Mouse (Mus musculus): ENCODE results near the gene Rpp25l. TPM values are rescaled to one million over a fixed set of nuclear protein-coding genes. Genes with fewer than 3 reads are reported as not detected.
"Not testable (repeated sequence)": the region's sequence is repeated elsewhere in the genome, so short reads cannot be mapped to it uniquely, and the experiment has no call there.

Rpp25l gene
- total RNA-seq, 1 experiment, result 67.7 TPM

DNA sequence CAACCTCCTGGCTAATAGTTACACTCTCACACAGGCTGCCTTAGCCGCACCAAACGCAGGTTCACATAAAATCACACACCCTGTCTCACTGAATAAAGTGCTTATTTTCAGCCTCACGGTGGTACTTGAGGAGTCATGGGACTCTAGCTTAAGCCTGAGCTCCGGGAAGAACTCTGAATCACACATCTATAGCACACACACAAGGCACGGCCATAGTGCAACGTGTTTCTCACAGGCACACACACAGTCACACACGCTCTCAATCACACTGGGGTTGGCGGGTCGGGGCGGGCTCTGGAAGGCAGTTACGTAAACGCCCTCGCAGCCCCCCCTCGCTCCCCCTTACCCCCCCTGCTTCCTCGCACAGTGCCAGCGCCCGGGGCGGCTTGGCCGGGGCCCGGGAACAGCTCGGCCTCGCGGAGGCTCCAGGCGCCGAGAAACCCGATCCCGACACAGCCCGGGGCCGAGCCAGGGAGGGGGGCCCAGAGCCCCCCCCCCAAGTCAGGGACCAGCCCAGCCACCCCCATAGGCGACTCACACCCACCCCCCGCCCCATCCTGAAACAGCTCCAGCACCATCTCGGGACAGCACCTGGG is 14.8 kb downstream of the Rpp25l start:
- H3K36me3 ChIP-seq (ENCODE audit: control insufficient read depth, insufficient read depth, low read length, poor library complexity, severe bottlenecking); H3K4me3 ChIP-seq (ENCODE audit: insufficient read depth in 1 of 2, low read depth in 1 of 2, low read length in 2 of 2, poor library complexity in 1 of 2, severe bottlenecking in 1 of 2); H3K9ac ChIP-seq (ENCODE audit: insufficient read depth, low read depth, low read length, poor library complexity, severe bottlenecking); in situ Hi-C loops (cut with MboI; ENCODE audit: low sequenced_read_pairs in 2 of 2, unreplicated experiment in 2 of 2); H3K4me1 ChIP-seq (ENCODE audit: control insufficient read depth in 2 of 2, insufficient read depth in 2 of 2, low read length in 2 of 2, poor library complexity in 1 of 2); H3K27ac ChIP-seq (ENCODE audit: insufficient read depth, low read depth, low read length, poor library complexity, severe bottlenecking); H3K9me3 ChIP-seq (ENCODE audit: control insufficient read depth, insufficient read depth, low read depth, low read length); DNase-seq (ENCODE audit: low read depth, low spot score): not testable (repeated sequence)

- H3K9ac ChIP-seq (ENCODE audit: insufficient read depth, low read depth, low read length, poor library complexity, severe bottlenecking); H3K27ac ChIP-seq (ENCODE audit: insufficient read depth, low read depth, low read length, poor library complexity, severe bottlenecking); H3K9me3 ChIP-seq (ENCODE audit: control insufficient read depth, insufficient read depth, low read depth, low read length); H3K4me1 ChIP-seq (ENCODE audit: control insufficient read depth in 2 of 2, insufficient read depth in 2 of 2, low read length in 2 of 2, poor library complexity in 1 of 2); H3K36me3 ChIP-seq (ENCODE audit: control insufficient read depth, insufficient read depth, low read length, poor library complexity, severe bottlenecking); in situ Hi-C loops (cut with MboI; ENCODE audit: low sequenced_read_pairs in 2 of 2, unreplicated experiment in 2 of 2): not testable (repeated sequence)
- H3K4me3 ChIP-seq (ENCODE audit: insufficient read depth in 1 of 2, low read depth in 1 of 2, low read length in 2 of 2, poor library complexity in 1 of 2, severe bottlenecking in 1 of 2), result peak within 1 kb of the TSS in 1 of 2 experiments; percentile 37; a peak in 1 of 4 replicates
- peak; percentile 62 for DNase-seq (ENCODE audit: low read depth, low spot score)
- peak; percentile 41; the same call in 1 of the 2 replicates for TF ChIP-seq ZC3H11A (IDR thresholded peaks at IDR 0.05; ENCODE audit: borderline replicate concordance, low read depth, low read length)
Observed at GRCm38 (mm10) chr4:41696930-41697841, 16.1 kb downstream of the Rpp25l start, which contains the start of gene Cntfr. Gene Cntfr, minus strand, starts transcription at chr4:41697089.

GRCm38 (mm10) chr4:41696452-41696851 is 16.9 kb downstream of the Rpp25l start:
- H3K27ac ChIP-seq (ENCODE audit: insufficient read depth, low read depth, low read length, poor library complexity, severe bottlenecking); H3K9me3 ChIP-seq (ENCODE audit: control insufficient read depth, insufficient read depth, low read depth, low read length); H3K4me1 ChIP-seq (ENCODE audit: control insufficient read depth in 2 of 2, insufficient read depth in 2 of 2, low read length in 2 of 2, poor library complexity in 1 of 2); in situ Hi-C loops (cut with MboI; ENCODE audit: low sequenced_read_pairs in 2 of 2, unreplicated experiment in 2 of 2); H3K36me3 ChIP-seq (ENCODE audit: control insufficient read depth, insufficient read depth, low read length, poor library complexity, severe bottlenecking); DNase-seq (ENCODE audit: low read depth, low spot score); H3K9ac ChIP-seq (ENCODE audit: insufficient read depth, low read depth, low read length, poor library complexity, severe bottlenecking); H3K4me3 ChIP-seq (ENCODE audit: insufficient read depth in 1 of 2, low read depth in 1 of 2, low read length in 2 of 2, poor library complexity in 1 of 2, severe bottlenecking in 1 of 2): not testable (repeated sequence)

DNA sequence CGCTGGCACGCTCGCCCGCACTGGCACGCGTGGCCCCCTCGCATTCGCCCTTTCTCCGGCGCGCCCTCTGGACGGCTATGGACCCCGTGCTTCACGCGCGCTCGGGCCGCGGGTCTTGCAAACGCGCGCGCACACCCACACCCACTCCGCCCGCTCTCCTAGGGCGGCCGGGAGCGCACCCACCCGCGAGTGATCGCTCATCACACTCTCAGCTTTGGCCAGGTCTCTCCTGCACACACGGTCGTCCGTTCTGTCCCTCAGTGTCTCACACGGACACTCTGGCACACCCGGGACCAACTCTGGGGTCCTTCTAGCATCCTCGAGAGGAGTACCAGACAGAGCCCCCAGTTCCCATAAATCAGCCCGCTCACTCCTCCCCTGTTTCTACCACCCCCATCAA is 17.5 kb downstream of the Rpp25l start:
- H3K9ac ChIP-seq (ENCODE audit: insufficient read depth, low read depth, low read length, poor library complexity, severe bottlenecking); in situ Hi-C loops (cut with MboI; ENCODE audit: low sequenced_read_pairs in 2 of 2, unreplicated experiment in 2 of 2); DNase-seq (ENCODE audit: low read depth, low spot score); H3K9me3 ChIP-seq (ENCODE audit: control insufficient read depth, insufficient read depth, low read depth, low read length); H3K36me3 ChIP-seq (ENCODE audit: control insufficient read depth, insufficient read depth, low read length, poor library complexity, severe bottlenecking); H3K27ac ChIP-seq (ENCODE audit: insufficient read depth, low read depth, low read length, poor library complexity, severe bottlenecking); H3K4me1 ChIP-seq (ENCODE audit: control insufficient read depth in 2 of 2, insufficient read depth in 2 of 2, low read length in 2 of 2, poor library complexity in 1 of 2): not testable (repeated sequence)
- H3K4me3 ChIP-seq (ENCODE audit: insufficient read depth in 1 of 2, low read depth in 1 of 2, low read length in 2 of 2, poor library complexity in 1 of 2, severe bottlenecking in 1 of 2), result peak overlapping the region in 1 of 2 experiments; percentile 37; a peak in 1 of 4 replicates

DNA sequence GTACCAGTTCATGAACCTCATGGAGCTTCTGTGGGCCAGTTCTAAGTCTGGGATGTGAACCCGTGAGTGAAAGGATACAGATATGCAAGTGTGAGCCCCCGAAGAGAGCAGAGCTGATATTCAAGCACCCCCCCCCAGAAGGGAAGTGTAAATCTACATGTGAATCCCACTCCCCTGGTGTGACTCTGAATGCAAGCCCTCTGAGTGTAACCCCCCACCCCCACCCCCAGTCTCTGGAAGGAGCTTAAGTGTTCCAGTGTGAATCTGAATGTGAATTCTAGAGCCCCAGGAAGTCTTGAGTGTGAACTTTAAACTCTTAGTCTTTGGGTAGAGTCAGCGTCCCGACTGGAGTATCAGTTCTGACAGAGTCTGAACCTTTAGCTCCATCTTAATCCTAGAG is 19.8 kb downstream of the Rpp25l start:
- H3K4me3 ChIP-seq (ENCODE audit: insufficient read depth in 1 of 2, low read depth in 1 of 2, low read length in 2 of 2, poor library complexity in 1 of 2, severe bottlenecking in 1 of 2), result peak overlapping the region in 1 of 2 experiments; percentile 21; a peak in 1 of 4 replicates
- DNase-seq (ENCODE audit: low read depth, low spot score); H3K9me3 ChIP-seq (ENCODE audit: control insufficient read depth, insufficient read depth, low read depth, low read length); H3K27ac ChIP-seq (ENCODE audit: insufficient read depth, low read depth, low read length, poor library complexity, severe bottlenecking); H3K9ac ChIP-seq (ENCODE audit: insufficient read depth, low read depth, low read length, poor library complexity, severe bottlenecking); in situ Hi-C loops (cut with MboI; ENCODE audit: low sequenced_read_pairs in 2 of 2, unreplicated experiment in 2 of 2); H3K36me3 ChIP-seq (ENCODE audit: control insufficient read depth, insufficient read depth, low read length, poor library complexity, severe bottlenecking); H3K4me1 ChIP-seq (ENCODE audit: control insufficient read depth in 2 of 2, insufficient read depth in 2 of 2, low read length in 2 of 2, poor library complexity in 1 of 2): not testable (repeated sequence)

- H3K4me1 ChIP-seq (ENCODE audit: control insufficient read depth in 2 of 2, insufficient read depth in 2 of 2, low read length in 2 of 2, poor library complexity in 1 of 2); H3K9me3 ChIP-seq (ENCODE audit: control insufficient read depth, insufficient read depth, low read depth, low read length); H3K36me3 ChIP-seq (ENCODE audit: control insufficient read depth, insufficient read depth, low read length, poor library complexity, severe bottlenecking); H3K27ac ChIP-seq (ENCODE audit: insufficient read depth, low read depth, low read length, poor library complexity, severe bottlenecking); DNase-seq (ENCODE audit: low read depth, low spot score); H3K4me3 ChIP-seq (ENCODE audit: insufficient read depth in 1 of 2, low read depth in 1 of 2, low read length in 2 of 2, poor library complexity in 1 of 2, severe bottlenecking in 1 of 2); H3K9ac ChIP-seq (ENCODE audit: insufficient read depth, low read depth, low read length, poor library complexity, severe bottlenecking); in situ Hi-C loops (cut with MboI; ENCODE audit: low sequenced_read_pairs in 2 of 2, unreplicated experiment in 2 of 2): not testable (repeated sequence)
Observed at GRCm38 (mm10) chr4:41690014-41690413, 23.3 kb downstream of the Rpp25l start.

DNA sequence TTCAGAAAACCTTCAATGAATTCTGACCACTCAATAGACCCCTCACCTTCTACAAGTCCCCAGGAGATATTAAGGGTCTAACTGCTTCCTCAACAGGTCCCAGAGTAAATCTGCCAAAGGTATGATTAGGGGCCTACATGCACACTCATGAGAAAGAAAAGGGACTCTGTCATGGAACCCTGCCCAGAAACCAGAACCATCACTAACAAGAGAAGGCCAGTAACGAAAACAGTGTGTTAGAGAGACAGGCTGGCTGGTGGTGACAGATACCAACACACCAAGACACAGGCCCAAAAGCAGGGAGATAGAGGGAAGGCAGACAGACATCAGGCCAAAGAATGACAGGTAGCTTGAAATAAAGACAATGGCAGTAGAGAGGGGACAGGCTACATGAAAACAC is 24.8 kb downstream of the Rpp25l start:
- H3K4me3 ChIP-seq (ENCODE audit: insufficient read depth in 1 of 2, low read depth in 1 of 2, low read length in 2 of 2, poor library complexity in 1 of 2, severe bottlenecking in 1 of 2); H3K36me3 ChIP-seq (ENCODE audit: control insufficient read depth, insufficient read depth, low read length, poor library complexity, severe bottlenecking); H3K27ac ChIP-seq (ENCODE audit: insufficient read depth, low read depth, low read length, poor library complexity, severe bottlenecking); H3K4me1 ChIP-seq (ENCODE audit: control insufficient read depth in 2 of 2, insufficient read depth in 2 of 2, low read length in 2 of 2, poor library complexity in 1 of 2); H3K9ac ChIP-seq (ENCODE audit: insufficient read depth, low read depth, low read length, poor library complexity, severe bottlenecking); H3K9me3 ChIP-seq (ENCODE audit: control insufficient read depth, insufficient read depth, low read depth, low read length); DNase-seq (ENCODE audit: low read depth, low spot score); in situ Hi-C loops (cut with MboI; ENCODE audit: low sequenced_read_pairs in 2 of 2, unreplicated experiment in 2 of 2): not testable (repeated sequence)

GRCm38 (mm10) chr4:41685882-41686492 is 27.3 kb downstream of the Rpp25l start:
- H3K4me3 ChIP-seq (ENCODE audit: insufficient read depth in 1 of 2, low read depth in 1 of 2, low read length in 2 of 2, poor library complexity in 1 of 2, severe bottlenecking in 1 of 2); in situ Hi-C loops (cut with MboI; ENCODE audit: low sequenced_read_pairs in 2 of 2, unreplicated experiment in 2 of 2); H3K9me3 ChIP-seq (ENCODE audit: control insufficient read depth, insufficient read depth, low read depth, low read length); DNase-seq (ENCODE audit: low read depth, low spot score); H3K36me3 ChIP-seq (ENCODE audit: control insufficient read depth, insufficient read depth, low read length, poor library complexity, severe bottlenecking); H3K4me1 ChIP-seq (ENCODE audit: control insufficient read depth in 2 of 2, insufficient read depth in 2 of 2, low read length in 2 of 2, poor library complexity in 1 of 2); H3K9ac ChIP-seq (ENCODE audit: insufficient read depth, low read depth, low read length, poor library complexity, severe bottlenecking); H3K27ac ChIP-seq (ENCODE audit: insufficient read depth, low read depth, low read length, poor library complexity, severe bottlenecking): not testable (repeated sequence)

All from ES-E14 (cell line).